Mouse (Mus musculus) MEL (cell line): ENCODE results near the gene Pik3r3. TPM values are rescaled to one million over a fixed set of nuclear protein-coding genes. Genes with fewer than 3 reads are reported as not detected.
A peak's percentile ranks its signal among the peaks of the same experiment; 100 is the strongest.

Experiments
- DNase-seq: peaks from one replicate; pipeline ENCODE4 v3.0.0; 2011; ENCODE audit warnings: low read depth, low spot score
- H3K27ac ChIP-seq: 2 replicates; pipeline ENCODE4 v1.5.1; 2012; ENCODE audit warnings: low read depth, mild to moderate bottlenecking, control low read depth, low read length, moderate library complexity; ENCODE audit not compliant: control insufficient read depth
- H3K27me3 ChIP-seq, 2 experiments: fragments of 150-350 bp in 1 of 2; sonication (generic) in 1 of 2; 2 replicates each; pipeline ENCODE4 v1.6.1; 2012; ENCODE audit warnings: low read length in 2 of 2, mild to moderate bottlenecking in 2 of 2, improper control_type of control experiment in 1 of 2, moderate library complexity in 1 of 2; ENCODE audit not compliant: insufficient read depth in 2 of 2, control insufficient read depth in 1 of 2
- H3K36me3 ChIP-seq, 2 experiments: 2 replicates each; pipeline ENCODE4 v1.6.1; 2012 to 2014; ENCODE audit warnings: low read length in 2 of 2, improper control_type of control experiment in 1 of 2, inconsistent platforms in 1 of 2, mild to moderate bottlenecking in 1 of 2; ENCODE audit not compliant: insufficient read depth in 2 of 2, control insufficient read depth in 1 of 2
- H3K4me1 ChIP-seq, 2 experiments: fragments of 150-350 bp in 1 of 2; sonication (generic) in 1 of 2; 2 replicates each; pipeline ENCODE4 v1.6.1; 2012; ENCODE audit warnings: low read length in 2 of 2, improper control_type of control experiment in 1 of 2, mild to moderate bottlenecking in 1 of 2; ENCODE audit not compliant: insufficient read depth in 2 of 2, control insufficient read depth in 1 of 2
- H3K4me3 ChIP-seq, 2 experiments: fragments of 150-350 bp in 1 of 2; sonication (generic) in 1 of 2; 2 replicates each; pipeline ENCODE4 v1.5.1; 2012; ENCODE audit warnings: low read depth in 2 of 2, low read length in 2 of 2, mild to moderate bottlenecking in 2 of 2, moderate library complexity in 2 of 2, control low read depth in 1 of 2, improper control_type of control experiment in 1 of 2; ENCODE audit not compliant: control insufficient read depth in 1 of 2, insufficient read depth in 1 of 2
- H3K79me2 ChIP-seq: 2 replicates; pipeline ENCODE4 v1.6.1; 2012; ENCODE audit warnings: mild to moderate bottlenecking, low read length, moderate library complexity; ENCODE audit not compliant: control insufficient read depth, poor library complexity, insufficient read depth
- H3K9ac ChIP-seq: 2 replicates; pipeline ENCODE4 v1.6.1; 2012; ENCODE audit warnings: low read depth, mild to moderate bottlenecking, control low read depth, low read length, moderate library complexity; ENCODE audit not compliant: control insufficient read depth, poor library complexity, severe bottlenecking
- H3K9me3 ChIP-seq: fragments of 150-350 bp; sonication (generic); replicated peaks from 2 replicates; pipeline ENCODE4 v1.6.1; 2012; ENCODE audit warnings: mild to moderate bottlenecking, low read length, improper control_type of control experiment, moderate library complexity; ENCODE audit not compliant: insufficient read depth
- CHD1 ChIP-seq: IDR thresholded peaks from 2 replicates; pipeline ENCODE4 v1.6.1; 2012; ENCODE audit warnings: low read depth, mild to moderate bottlenecking, inconsistent platforms, low read length, improper control_type of control experiment
- CHD2 ChIP-seq: IDR thresholded peaks from 2 replicates; pipeline ENCODE4 v1.6.1; 2011; ENCODE audit warnings: low read length, improper control_type of control experiment
- CTCF ChIP-seq, 3 experiments: IDR thresholded peaks in 2 of 3; conservative IDR thresholded peaks in 1 of 3; 2 replicates each; pipeline ENCODE4 v1.5.1; 2011 to 2012; ENCODE audit warnings: low read length in 3 of 3, low read depth in 2 of 3, mild to moderate bottlenecking in 2 of 3, improper control_type of control experiment in 1 of 3, inconsistent platforms in 1 of 3, mixed read lengths in 1 of 3, moderate library complexity in 1 of 3; ENCODE audit not compliant: control insufficient read depth in 1 of 3, insufficient read depth in 1 of 3, poor library complexity in 1 of 3, severe bottlenecking in 1 of 3
- ELF1 ChIP-seq: IDR thresholded peaks from 2 replicates; pipeline ENCODE4 v1.6.1; 2014; ENCODE audit warnings: low read depth, mild to moderate bottlenecking, inconsistent platforms, low read length, improper control_type of control experiment, moderate library complexity
- EP300 ChIP-seq, 2 experiments: IDR thresholded peaks; 2 replicates each; pipeline ENCODE4 v1.6.1; 2011; ENCODE audit warnings: improper control_type of control experiment in 2 of 2, low read length in 2 of 2, low read depth in 1 of 2, mild to moderate bottlenecking in 1 of 2
- GABPA ChIP-seq: IDR thresholded peaks from 2 replicates; pipeline ENCODE4 v1.6.1; 2012; ENCODE audit warnings: low read depth, mild to moderate bottlenecking, inconsistent platforms, low read length, improper control_type of control experiment, moderate library complexity
- GATA1 ChIP-seq: IDR thresholded peaks from 2 replicates; pipeline ENCODE4 v1.6.1; 2011; ENCODE audit warnings: low read depth, low read length, improper control_type of control experiment
- KAT2A ChIP-seq: conservative IDR thresholded peaks from 2 replicates; pipeline ENCODE4 v1.6.1; 2012; ENCODE audit warnings: low read depth, low read length, improper control_type of control experiment, inconsistent platforms
- MAZ ChIP-seq: IDR thresholded peaks from 2 replicates; pipeline ENCODE4 v1.6.1; 2012; ENCODE audit warnings: low read depth, mild to moderate bottlenecking, inconsistent platforms, low read length, improper control_type of control experiment
- MEF2A ChIP-seq: IDR thresholded peaks from 2 replicates; pipeline ENCODE4 v1.6.1; 2014; ENCODE audit warnings: low read depth, mild to moderate bottlenecking, inconsistent platforms, low read length, improper control_type of control experiment; ENCODE audit not compliant: poor library complexity, insufficient replicate concordance, severe bottlenecking; ENCODE audit errors: extremely low read depth
- NELFE ChIP-seq: IDR thresholded peaks from 2 replicates; pipeline ENCODE4 v1.6.1; 2011; ENCODE audit warnings: low read depth, low read length, improper control_type of control experiment
- NRF1 ChIP-seq: IDR thresholded peaks from 2 replicates; pipeline ENCODE4 v1.6.1; 2014; ENCODE audit warnings: low read depth, mild to moderate bottlenecking, inconsistent platforms, low read length, improper control_type of control experiment, moderate library complexity; ENCODE audit not compliant: poor library complexity, insufficient read depth, severe bottlenecking
- POLR2AphosphoS2 ChIP-seq: IDR thresholded peaks from 2 replicates; pipeline ENCODE4 v1.6.1; 2011; ENCODE audit warnings: low read length, improper control_type of control experiment
- POLR2AphosphoS5 ChIP-seq: IDR thresholded peaks from 2 replicates; pipeline ENCODE4 v1.6.1; 2012; ENCODE audit warnings: low read depth, borderline replicate concordance, mild to moderate bottlenecking, inconsistent platforms, low read length, moderate library complexity, mixed read lengths
- RAD21 ChIP-seq: IDR thresholded peaks from 2 replicates; pipeline ENCODE4 v1.6.1; 2011; ENCODE audit warnings: mild to moderate bottlenecking, low read depth, low read length, improper control_type of control experiment
- SMC3 ChIP-seq: IDR thresholded peaks from 2 replicates; pipeline ENCODE4 v1.6.1; 2011; ENCODE audit warnings: low read depth, low read length, improper control_type of control experiment
- TAL1 ChIP-seq: IDR thresholded peaks from 2 replicates; pipeline ENCODE4 v1.6.1; 2012; ENCODE audit warnings: mild to moderate bottlenecking, inconsistent platforms, low read length, moderate library complexity, mixed read lengths
- TCF12 ChIP-seq: IDR thresholded peaks from 2 replicates; pipeline ENCODE4 v1.6.1; 2014; ENCODE audit warnings: low read depth, mild to moderate bottlenecking, inconsistent platforms, low read length, improper control_type of control experiment, moderate library complexity
- USF2 ChIP-seq, 2 experiments: IDR thresholded peaks; 2 replicates each; pipeline ENCODE4 v1.6.1; 2011 to 2012; ENCODE audit warnings: improper control_type of control experiment in 2 of 2, low read length in 2 of 2, borderline replicate concordance in 1 of 2, inconsistent platforms in 1 of 2, low read depth in 1 of 2, mild to moderate bottlenecking in 1 of 2; ENCODE audit not compliant: insufficient read depth in 1 of 2
- ZNF384 ChIP-seq: IDR thresholded peaks from 2 replicates; pipeline ENCODE4 v1.6.1; 2012; ENCODE audit warnings: low read depth, mild to moderate bottlenecking, inconsistent platforms, low read length, improper control_type of control experiment
- polyA plus RNA-seq, 2 experiments: library from polyadenylated mRNA; stranded (reverse) in 1 of 2; unstranded in 1 of 2; fragments of >175 nt in 1 of 2; fragments of >200 nt in 1 of 2; gene quantifications; 2 replicates each; pipeline versions ENCODE4 v1.2.1 to v1.2.4; 2012; ENCODE audit warnings: low replicate concordance in 2 of 2, low read depth in 1 of 2; ENCODE audit not compliant: insufficient read length in 2 of 2, insufficient read depth in 1 of 2, missing spikeins in 1 of 2
- total RNA-seq: library from RNA; depleted of rRNA; stranded (reverse); fragments of 300-350 nt; gene quantifications from 2 replicates; pipeline ENCODE4 v1.2.3, GENCODE M21; 2012

Pik3r3 gene
- total and polyA plus RNA-seq, 3 experiments = 2.1 to 2.5 TPM; not detected in 1

DNA sequence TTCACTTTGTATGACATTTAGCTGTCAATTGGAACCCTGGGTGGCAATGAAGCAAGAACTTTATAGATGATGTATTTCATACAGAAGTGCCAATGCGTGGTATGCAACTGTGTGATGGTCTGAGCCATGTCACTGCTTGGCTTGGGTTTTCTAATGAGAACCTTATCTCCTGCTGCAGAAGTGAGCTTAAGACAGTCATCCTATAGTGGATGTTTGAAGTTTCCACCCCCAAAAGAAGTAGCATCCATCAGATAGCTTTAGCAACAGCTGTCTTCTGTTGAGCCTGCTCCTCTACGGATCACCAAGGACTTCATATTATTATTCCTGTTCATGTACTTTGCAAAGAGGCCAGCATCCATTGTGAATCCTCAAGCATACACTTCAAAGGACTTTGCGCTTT is 28.6 kb downstream of the Pik3r3 start (continued):
- TF ChIP-seq TAL1 = peak; percentile 63
- TF ChIP-seq EP300 (IDR thresholded peaks at IDR 0.05; ENCODE audit: low read depth in 1 of 2, low read length in 2 of 2) = peak; percentile 35 to 57; a peak in 3 of 4 replicates
- no peak for TF ChIP-seq NRF1
- no peak for TF ChIP-seq CHD1

- TF ChIP-seq GATA1 (no peak), RAD21 (peak; percentile 21), ELF1 (no peak), KAT2A (no peak), TAL1 (no peak), CTCF (IDR thresholded peaks at IDR 0.05 in 2 of 3, conservative IDR thresholded peaks at IDR 0.05 in 1 of 3; ENCODE audit: control insufficient read depth in 1 of 3, insufficient read depth in 1 of 3, low read depth in 2 of 3, low read length in 3 of 3, poor library complexity in 1 of 3, severe bottlenecking in 1 of 3) (peak in 1 of 3 experiments; percentile 13; a peak in 1 of 6 replicates)
- H3K27ac ChIP-seq = no peak overlapping the region
- no peaks in the 10 kb centered on the region for H3K4me1 ChIP-seq
- no peaks in the 10 kb centered on the region for H3K27me3 ChIP-seq
- H3K9me3 ChIP-seq = no peaks in the 10 kb centered on the region
- no peaks in the 10 kb centered on the region for H3K79me2 ChIP-seq
- DNase-seq = peak; percentile 7
- no peak overlapping the region for H3K9ac ChIP-seq
- no peaks in the 10 kb centered on the region for H3K36me3 ChIP-seq
- no peak overlapping the region for H3K4me3 ChIP-seq
Measured at GRCm38 (mm10) chr4:116268220-116268619, 46.8 kb downstream of the Pik3r3 start.

GRCm38 (mm10) chr4:116282211-116282610 is 60.8 kb downstream of the Pik3r3 start:
- H3K4me1 ChIP-seq = no peaks in the 10 kb centered on the region
- no peak overlapping the region for H3K27ac ChIP-seq
- H3K9me3 ChIP-seq = no peaks in the 10 kb centered on the region
- no peaks in the 10 kb centered on the region for H3K27me3 ChIP-seq
- no peaks in the 10 kb centered on the region for H3K79me2 ChIP-seq
- no peak overlapping the region for H3K4me3 ChIP-seq
- no peak overlapping the region for H3K9ac ChIP-seq
- DNase-seq = peak; percentile 34
- no peaks in the 10 kb centered on the region for H3K36me3 ChIP-seq
- TF ChIP-seq CHD2 (no peak), TAL1 (no peak), MEF2A (no peak), KAT2A (no peak), NELFE (no peak), SMC3 (peak; percentile 65), ZNF384 (no peak), TCF12 (no peak), EP300 (IDR thresholded peaks at IDR 0.05; ENCODE audit: low read depth in 1 of 2, low read length in 2 of 2) (no peak), POLR2AphosphoS5 (no peak), USF2 (IDR thresholded peaks at IDR 0.05; ENCODE audit: borderline replicate concordance in 1 of 2, insufficient read depth in 1 of 2, low read depth in 1 of 2, low read length in 2 of 2) (no peak), RAD21 (peak; percentile 28), POLR2AphosphoS2 (no peak), GABPA (no peak), MAZ (no peak), CTCF (IDR thresholded peaks at IDR 0.05 in 2 of 3, conservative IDR thresholded peaks at IDR 0.05 in 1 of 3; ENCODE audit: control insufficient read depth in 1 of 3, insufficient read depth in 1 of 3, low read depth in 2 of 3, low read length in 3 of 3, poor library complexity in 1 of 3, severe bottlenecking in 1 of 3) (peak; percentile 27 to 48 (median 31))
